Mouse (Mus musculus): Measurements from ENCODE around the gene C2cd3. TPM values are rescaled to one million over a fixed set of nuclear protein-coding genes. Genes with fewer than 3 reads are reported as not detected.

The C2cd3 gene
- polyA plus RNA-seq, 1 experiment, result not detected

- no peak overlapping the region for H3K4me3 ChIP-seq (ENCODE audit: insufficient read depth, low read depth, low read length)
- H3K27ac ChIP-seq (ENCODE audit: insufficient read depth, low read depth, low read length), result no peak overlapping the region
- WGBS, result 85% methylated on average over 2 of the region's 2 CpGs
- H3K4me1 ChIP-seq (ENCODE audit: control insufficient read depth, insufficient read depth, low read length), result no peaks in the 10 kb centered on the region
- TF ChIP-seq CTCF (IDR thresholded peaks at IDR 0.05; ENCODE audit: insufficient read depth, low read depth, low read length) (no peak), POLR2A (IDR thresholded peaks at IDR 0.05; ENCODE audit: insufficient read depth, low read depth, low read length) (no peak)
Measured at GRCm38 (mm10) chr7:100392265-100392664, 20.2 kb downstream of the C2cd3 start.

GRCm38 (mm10) chr7:100399231-100399913 is 27.3 kb downstream of the C2cd3 start:
- no peak overlapping the region for H3K27ac ChIP-seq (ENCODE audit: insufficient read depth, low read depth, low read length)
- H3K4me3 ChIP-seq (ENCODE audit: insufficient read depth, low read depth, low read length), result no peak overlapping the region
- TF ChIP-seq CTCF (IDR thresholded peaks at IDR 0.05; ENCODE audit: insufficient read depth, low read depth, low read length), result no peak
- no peak for TF ChIP-seq POLR2A (IDR thresholded peaks at IDR 0.05; ENCODE audit: insufficient read depth, low read depth, low read length)
- WGBS, result 57% methylated on average over 8 of the region's 8 CpGs
- no peaks in the 10 kb centered on the region for H3K4me1 ChIP-seq (ENCODE audit: control insufficient read depth, insufficient read depth, low read length)

GRCm38 (mm10) chr7:100400899-100401539 is 29.0 kb downstream of the C2cd3 start:
- 76% methylated on average over 4 of the region's 4 CpGs for WGBS
- no peak overlapping the region for H3K27ac ChIP-seq (ENCODE audit: insufficient read depth, low read depth, low read length)
- no peak overlapping the region for H3K4me3 ChIP-seq (ENCODE audit: insufficient read depth, low read depth, low read length)
- no peaks in the 10 kb centered on the region for H3K4me1 ChIP-seq (ENCODE audit: control insufficient read depth, insufficient read depth, low read length)
- TF ChIP-seq CTCF (IDR thresholded peaks at IDR 0.05; ENCODE audit: insufficient read depth, low read depth, low read length) (no peak), POLR2A (IDR thresholded peaks at IDR 0.05; ENCODE audit: insufficient read depth, low read depth, low read length) (no peak)

- TF ChIP-seq CTCF (IDR thresholded peaks at IDR 0.05; ENCODE audit: insufficient read depth, low read depth, low read length), result no peak
- TF ChIP-seq POLR2A (IDR thresholded peaks at IDR 0.05; ENCODE audit: insufficient read depth, low read depth, low read length), result no peak
- H3K4me1 ChIP-seq (ENCODE audit: control insufficient read depth, insufficient read depth, low read length), result no peaks in the 10 kb centered on the region
- no peak overlapping the region for H3K4me3 ChIP-seq (ENCODE audit: insufficient read depth, low read depth, low read length)
- no peak overlapping the region for H3K27ac ChIP-seq (ENCODE audit: insufficient read depth, low read depth, low read length)
- 57% methylated on average over 4 of the region's 4 CpGs for WGBS
Measured at GRCm38 (mm10) chr7:100402715-100403114, 30.7 kb downstream of the C2cd3 start.

GRCm38 (mm10) chr7:100407677-100408076 is 35.6 kb downstream of the C2cd3 start:
- TF ChIP-seq POLR2A (IDR thresholded peaks at IDR 0.05; ENCODE audit: insufficient read depth, low read depth, low read length), result no peak
- TF ChIP-seq CTCF (IDR thresholded peaks at IDR 0.05; ENCODE audit: insufficient read depth, low read depth, low read length), result no peak
- H3K4me3 ChIP-seq (ENCODE audit: insufficient read depth, low read depth, low read length), result no peak overlapping the region
- H3K27ac ChIP-seq (ENCODE audit: insufficient read depth, low read depth, low read length), result no peak overlapping the region
- H3K4me1 ChIP-seq (ENCODE audit: control insufficient read depth, insufficient read depth, low read length), result no peaks in the 10 kb centered on the region
- WGBS, result 95% methylated on average over 5 of the region's 5 CpGs

GRCm38 (mm10) chr7:100408684-100409083 is 36.7 kb downstream of the C2cd3 start:
- Histone ChIP-seq H3K27ac (ENCODE audit: insufficient read depth, low read depth, low read length) (no peak overlapping the region), H3K4me3 (ENCODE audit: insufficient read depth, low read depth, low read length) (no peak overlapping the region), H3K4me1 (ENCODE audit: control insufficient read depth, insufficient read depth, low read length) (no peaks in the 10 kb centered on the region)
- 98% methylated on average over 4 of the region's 4 CpGs for WGBS
- no peak for TF ChIP-seq POLR2A (IDR thresholded peaks at IDR 0.05; ENCODE audit: insufficient read depth, low read depth, low read length)
- TF ChIP-seq CTCF (IDR thresholded peaks at IDR 0.05; ENCODE audit: insufficient read depth, low read depth, low read length), result no peak

GRCm38 (mm10) chr7:100425795-100426194 is 53.8 kb downstream of the C2cd3 start:
- no peak overlapping the region for H3K27ac ChIP-seq (ENCODE audit: insufficient read depth, low read depth, low read length)
- H3K4me1 ChIP-seq (ENCODE audit: control insufficient read depth, insufficient read depth, low read length), result no peaks in the 10 kb centered on the region
- 79% methylated on average over 3 of the region's 3 CpGs for WGBS
- TF ChIP-seq CTCF (IDR thresholded peaks at IDR 0.05; ENCODE audit: insufficient read depth, low read depth, low read length), result no peak
- TF ChIP-seq POLR2A (IDR thresholded peaks at IDR 0.05; ENCODE audit: insufficient read depth, low read depth, low read length), result no peak
- H3K4me3 ChIP-seq (ENCODE audit: insufficient read depth, low read depth, low read length), result no peak overlapping the region

GRCm38 (mm10) chr7:100429102-100429501 is 57.1 kb downstream of the C2cd3 start:
- no peak for TF ChIP-seq CTCF (IDR thresholded peaks at IDR 0.05; ENCODE audit: insufficient read depth, low read depth, low read length)
- TF ChIP-seq POLR2A (IDR thresholded peaks at IDR 0.05; ENCODE audit: insufficient read depth, low read depth, low read length), result no peak
- Histone ChIP-seq H3K4me1 (ENCODE audit: control insufficient read depth, insufficient read depth, low read length) (no peaks in the 10 kb centered on the region), H3K27ac (ENCODE audit: insufficient read depth, low read depth, low read length) (no peak overlapping the region), H3K4me3 (ENCODE audit: insufficient read depth, low read depth, low read length) (no peak overlapping the region)
- WGBS, result 36% methylated on average over 3 of the region's 3 CpGs

GRCm38 (mm10) chr7:100429911-100430310 is 57.9 kb downstream of the C2cd3 start:
- H3K4me1 ChIP-seq (ENCODE audit: control insufficient read depth, insufficient read depth, low read length), result no peaks in the 10 kb centered on the region
- H3K27ac ChIP-seq (ENCODE audit: insufficient read depth, low read depth, low read length), result no peak overlapping the region
- TF ChIP-seq CTCF (IDR thresholded peaks at IDR 0.05; ENCODE audit: insufficient read depth, low read depth, low read length), result no peak
- TF ChIP-seq POLR2A (IDR thresholded peaks at IDR 0.05; ENCODE audit: insufficient read depth, low read depth, low read length), result no peak
- WGBS, result 80% methylated on average over 11 of the region's 11 CpGs
- H3K4me3 ChIP-seq (ENCODE audit: insufficient read depth, low read depth, low read length), result no peak overlapping the region

All from olfactory bulb, adult 2 months (tissue).